Mouse (Mus musculus): ENCODE results near the gene Ppp2r5e.

The Ppp2r5e gene

DNA sequence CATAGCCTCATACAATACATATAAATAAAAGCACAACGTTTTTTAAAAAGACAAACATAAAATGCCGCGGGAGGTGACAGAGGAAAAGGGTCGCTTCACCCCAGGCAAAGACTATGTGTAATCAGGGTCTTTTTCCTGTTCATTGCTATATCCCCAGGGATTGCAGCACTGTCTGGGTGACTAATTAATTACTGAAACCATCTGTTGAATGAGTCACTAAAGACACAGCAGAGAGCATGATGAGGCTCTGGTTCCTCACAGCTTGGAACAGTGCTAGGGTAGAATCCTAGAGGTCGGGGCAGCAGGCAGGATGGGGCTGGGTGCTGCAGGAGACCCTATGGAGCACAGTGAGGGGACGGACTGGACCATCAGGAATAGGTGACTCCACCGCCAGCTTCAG is 170.2 kb downstream of the Ppp2r5e start:
- no peak for DNase-seq

DNA sequence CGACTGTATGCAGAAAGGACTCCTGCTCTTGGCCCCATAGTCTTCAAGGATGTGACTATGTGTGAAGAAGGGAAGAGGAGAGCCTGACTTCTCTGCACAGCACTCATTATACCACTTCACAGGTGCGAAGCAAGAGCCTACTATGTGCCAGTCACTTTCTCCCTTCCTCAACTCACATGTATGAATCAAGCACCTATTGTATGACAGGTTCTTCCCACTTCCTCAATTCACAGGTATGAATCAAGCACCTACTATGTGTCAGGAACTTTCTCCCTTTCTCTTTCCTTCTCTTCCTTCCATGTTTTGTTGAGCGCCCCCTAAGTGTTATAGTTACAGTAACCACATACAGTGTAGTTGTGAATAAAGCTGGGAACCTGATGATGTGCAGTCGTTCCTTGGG is 171.2 kb downstream of the Ppp2r5e start:
- DNase-seq: no peak

GRCm38 (mm10) chr12:75424359-75424758 is 171.7 kb downstream of the Ppp2r5e start:
- DNase-seq: no peak

DNA sequence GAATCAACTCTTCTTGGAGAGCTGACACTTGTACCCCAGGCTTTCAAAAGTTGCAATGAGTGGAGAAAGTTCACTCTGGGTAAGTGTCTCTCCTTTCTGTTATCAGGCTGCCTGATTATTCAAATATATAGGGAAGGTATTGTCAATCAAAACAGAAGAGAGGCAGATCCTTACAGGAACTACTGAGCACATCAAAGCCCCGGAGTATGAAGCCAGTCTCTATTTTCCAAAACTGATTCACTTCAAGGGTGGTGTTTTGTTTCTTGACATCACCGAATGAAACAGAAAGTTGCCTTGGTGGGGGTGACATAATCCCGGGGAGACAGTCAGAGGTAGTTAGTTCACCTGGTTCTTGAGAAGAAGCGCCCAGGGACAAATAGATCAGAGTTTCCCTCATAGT is 179.4 kb downstream of the Ppp2r5e start, which contains the start of gene Gphb5:
Gene Gphb5, minus strand, starts transcription at position 101 of the 400 bp plus-strand sequence.
- DNase-seq: no peak

DNA sequence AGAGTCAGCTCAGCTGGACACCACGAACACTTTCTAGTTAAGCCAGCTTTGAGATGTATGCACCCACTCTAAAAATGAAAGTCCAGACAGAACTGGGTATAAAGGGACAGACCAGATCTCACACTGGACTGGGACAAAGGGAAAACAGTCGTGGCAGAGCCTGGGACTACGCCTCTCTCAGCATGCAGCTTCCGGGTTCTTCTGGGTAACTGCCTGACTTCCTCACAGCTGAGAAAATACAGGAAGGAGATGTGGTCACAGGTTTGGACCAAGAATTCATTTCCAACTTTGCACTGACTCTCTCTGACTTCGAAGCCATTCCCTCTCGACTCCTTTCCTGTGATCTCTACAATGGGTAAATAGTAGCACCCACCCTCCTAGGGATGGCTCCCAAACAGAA is 181.1 kb downstream of the Ppp2r5e start:
- DNase-seq: no peak

DNA sequence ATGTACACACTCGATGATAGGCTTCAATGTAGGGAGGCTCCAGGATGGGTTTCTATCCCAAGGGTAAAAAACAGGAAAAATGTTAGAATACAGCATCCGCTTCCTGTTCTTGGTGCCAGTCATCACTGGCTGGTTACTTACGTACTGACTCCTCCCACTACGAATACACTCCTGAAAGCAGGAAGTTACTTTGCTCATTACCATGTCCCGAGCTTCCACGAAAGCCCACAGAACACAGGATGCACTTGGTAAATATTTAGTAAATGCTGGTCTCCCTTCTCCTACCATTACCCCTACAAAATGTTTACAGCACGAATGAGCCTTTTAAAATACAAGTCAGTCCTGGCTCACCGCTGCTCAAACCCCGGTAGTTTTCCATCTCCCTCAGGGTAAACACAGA is 183.1 kb downstream of the Ppp2r5e start:
- no peak for DNase-seq
